Mouse (Mus musculus): ENCODE measurements around the gene Derl2. TPM values are rescaled to one million over a fixed set of nuclear protein-coding genes. Genes with fewer than 3 reads are reported as not detected.

Gene Derl2
- polyA plus RNA-seq, 1 experiment from 2014 or later: 77.4 TPM

GRCm38 (mm10) chr11:71008321-71008720, 11.3 kb downstream of the Derl2 start:
- no peak for ATAC-seq
- no peaks in the 10 kb centered on the region for H3K9me3 ChIP-seq (ENCODE audit: control insufficient read depth)
- H3K27me3 ChIP-seq (replicated peaks; ENCODE audit: control insufficient read depth, insufficient read depth, low read length): no peaks in the 10 kb centered on the region
- H3K36me3 ChIP-seq (ENCODE audit: control insufficient read depth, insufficient read depth): peaks cover 39% of the 10 kb centered on the region
- 85% methylated on average over 3 of the region's 3 CpGs for WGBS
- H3K4me1 ChIP-seq (replicated peaks; ENCODE audit: control insufficient read depth, insufficient read depth, low read length): 0 out of 2 replicates have a peak, but pooled peaks cover under 1% of the 10 kb centered on the region
- H3K4me2 ChIP-seq (replicated peaks; ENCODE audit: low read depth): no peak overlapping the region
- H3K9ac ChIP-seq (ENCODE audit: low read depth, low read length): no peak overlapping the region
- H3K27ac ChIP-seq (ENCODE audit: low read depth, low read length): no peak overlapping the region
- no peak overlapping the region for H3K4me3 ChIP-seq (ENCODE audit: low read depth, low read length)
- TF ChIP-seq CTCF (IDR thresholded peaks at IDR 0.05; ENCODE audit: low read depth): no peak

- Histone ChIP-seq H3K4me1 (replicated peaks; ENCODE audit: control insufficient read depth, insufficient read depth, low read length) (peaks cover 5% of the 10 kb centered on the region), H3K9me3 (ENCODE audit: control insufficient read depth) (no peaks in the 10 kb centered on the region), H3K9ac (ENCODE audit: low read depth, low read length) (no peak overlapping the region), H3K27ac (ENCODE audit: low read depth, low read length) (no peak overlapping the region), H3K4me3 (ENCODE audit: low read depth, low read length) (no peak overlapping the region), H3K4me2 (replicated peaks; ENCODE audit: low read depth) (no peak overlapping the region), H3K27me3 (replicated peaks; ENCODE audit: control insufficient read depth, insufficient read depth, low read length) (no peaks in the 10 kb centered on the region), H3K36me3 (ENCODE audit: control insufficient read depth, insufficient read depth) (peaks cover 37% of the 10 kb centered on the region)
- no peak for ATAC-seq
- WGBS: 78% methylated on average over 7 of the region's 7 CpGs
- TF ChIP-seq CTCF (IDR thresholded peaks at IDR 0.05; ENCODE audit: low read depth): no peak
Observed at GRCm38 (mm10) chr11:71007831-71008230, 11.8 kb downstream of the Derl2 start.

GRCm38 (mm10) chr11:71007026-71007425, 12.6 kb downstream of the Derl2 start:
- Histone ChIP-seq H3K4me2 (replicated peaks; ENCODE audit: low read depth) (no peak overlapping the region), H3K9ac (ENCODE audit: low read depth, low read length) (no peak overlapping the region), H3K9me3 (ENCODE audit: control insufficient read depth) (no peaks in the 10 kb centered on the region), H3K27ac (ENCODE audit: low read depth, low read length) (no peak overlapping the region), H3K4me1 (replicated peaks; ENCODE audit: control insufficient read depth, insufficient read depth, low read length) (peaks cover 6% of the 10 kb centered on the region), H3K4me3 (ENCODE audit: low read depth, low read length) (no peak overlapping the region), H3K27me3 (replicated peaks; ENCODE audit: control insufficient read depth, insufficient read depth, low read length) (no peaks in the 10 kb centered on the region), H3K36me3 (ENCODE audit: control insufficient read depth, insufficient read depth) (peaks cover 30% of the 10 kb centered on the region)
- ATAC-seq: no peak
- 93% methylated on average over 6 of the region's 6 CpGs for WGBS
- TF ChIP-seq CTCF (IDR thresholded peaks at IDR 0.05; ENCODE audit: low read depth): no peak

- WGBS: 40% methylated on average over 5 of the region's 5 CpGs
Observed at GRCm38 (mm10) chr11:71005046-71005445, 14.6 kb downstream of the Derl2 start.

GRCm38 (mm10) chr11:71004316-71004773, 15.3 kb downstream of the Derl2 start, which contains the start of gene Dhx33:
TSS of gene Dhx33 (minus strand) at chr11:71004437.
- TF ChIP-seq CTCF (IDR thresholded peaks at IDR 0.05; ENCODE audit: low read depth): peak; percentile 60
- ATAC-seq: peak; percentile 97
- Histone ChIP-seq H3K27ac (ENCODE audit: low read depth, low read length) (peak within 1 kb of the TSS; percentile 50), H3K4me2 (replicated peaks; ENCODE audit: low read depth) (peak within 1 kb of the TSS; percentile 84), H3K9ac (ENCODE audit: low read depth, low read length) (peak within 1 kb of the TSS; percentile 62), H3K36me3 (ENCODE audit: control insufficient read depth, insufficient read depth) (peaks cover 14% of the 10 kb centered on the region), H3K27me3 (replicated peaks; ENCODE audit: control insufficient read depth, insufficient read depth, low read length) (no peaks in the 10 kb centered on the region), H3K4me1 (replicated peaks; ENCODE audit: control insufficient read depth, insufficient read depth, low read length) (peaks cover 6% of the 10 kb centered on the region), H3K9me3 (ENCODE audit: control insufficient read depth) (no peaks in the 10 kb centered on the region), H3K4me3 (ENCODE audit: low read depth, low read length) (peak within 1 kb of the TSS; percentile 89)
- WGBS: under 1% methylated on average over 35 of the region's 35 CpGs

More at GRCm38 (mm10) chr11:71005046-71005445, 14.6 kb downstream of the Derl2 start:
- Histone ChIP-seq H3K27ac (ENCODE audit: low read depth, low read length) (no peak overlapping the region), H3K4me2 (replicated peaks; ENCODE audit: low read depth) (peak overlapping the region; percentile 84), H3K4me1 (replicated peaks; ENCODE audit: control insufficient read depth, insufficient read depth, low read length) (peaks cover 6% of the 10 kb centered on the region), H3K27me3 (replicated peaks; ENCODE audit: control insufficient read depth, insufficient read depth, low read length) (no peaks in the 10 kb centered on the region), H3K36me3 (ENCODE audit: control insufficient read depth, insufficient read depth) (peaks cover 14% of the 10 kb centered on the region), H3K9me3 (ENCODE audit: control insufficient read depth) (no peaks in the 10 kb centered on the region), H3K9ac (ENCODE audit: low read depth, low read length) (no peak overlapping the region), H3K4me3 (ENCODE audit: low read depth, low read length) (peak overlapping the region; percentile 89; the same call in 1 of the 2 replicates)
- no peak for ATAC-seq
- no peak for TF ChIP-seq CTCF (IDR thresholded peaks at IDR 0.05; ENCODE audit: low read depth)

GRCm38 (mm10) chr11:71003611-71004315, 15.9 kb downstream of the Derl2 start:
- no peak for TF ChIP-seq CTCF (IDR thresholded peaks at IDR 0.05; ENCODE audit: low read depth)

More at GRCm38 (mm10) chr11:71003611-71004315, 15.9 kb downstream of the Derl2 start:
- H3K27ac ChIP-seq (ENCODE audit: low read depth, low read length): peak overlapping the region; percentile 50
- peak overlapping the region; percentile 84 for H3K4me2 ChIP-seq (replicated peaks; ENCODE audit: low read depth)
- peaks cover 6% of the 10 kb centered on the region for H3K4me1 ChIP-seq (replicated peaks; ENCODE audit: control insufficient read depth, insufficient read depth, low read length)
- WGBS: under 1% methylated on average over 49 of the region's 49 CpGs
- peak; percentile 65 for ATAC-seq
- no peaks in the 10 kb centered on the region for H3K9me3 ChIP-seq (ENCODE audit: control insufficient read depth)
- H3K9ac ChIP-seq (ENCODE audit: low read depth, low read length): peak overlapping the region; percentile 62
- H3K27me3 ChIP-seq (replicated peaks; ENCODE audit: control insufficient read depth, insufficient read depth, low read length): no peaks in the 10 kb centered on the region
- H3K4me3 ChIP-seq (ENCODE audit: low read depth, low read length): peak overlapping the region; percentile 89
- peaks cover 13% of the 10 kb centered on the region; the same call in 1 of the 2 replicates for H3K36me3 ChIP-seq (ENCODE audit: control insufficient read depth, insufficient read depth)

All from intestine, postnatal 0 days (tissue).